Mouse (Mus musculus): ENCODE measurements around the gene Pear1. TPM values are rescaled to one million over a fixed set of nuclear protein-coding genes. Genes with fewer than 3 reads are reported as not detected.

The Pear1 gene
- polyA plus RNA-seq, 1 experiment: 164 TPM

DNA sequence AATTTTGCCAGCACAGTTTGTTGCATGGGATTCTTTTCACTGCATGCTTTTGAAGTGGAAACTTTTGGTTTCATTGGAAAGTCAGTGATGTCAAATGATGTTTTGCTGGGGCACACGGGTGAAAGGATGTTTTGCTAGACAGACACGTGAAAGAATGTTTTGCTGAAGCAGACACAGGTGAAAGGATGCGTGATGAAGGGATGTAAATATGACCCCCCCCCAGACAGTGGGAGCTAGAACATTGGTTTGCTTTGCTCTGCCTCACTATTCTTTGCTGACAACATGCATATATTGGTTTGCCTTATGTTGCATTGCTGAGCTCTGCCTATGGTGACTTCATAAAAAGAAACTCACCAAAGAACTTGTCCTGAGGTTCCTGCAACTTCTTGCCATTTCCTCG lies 20.9 kb upstream of the Pear1 start:
- H3K4me1 ChIP-seq: peaks cover 17% of the 10 kb centered on the region
- 0 out of 2 replicates have a peak, but pooled peaks cover 3% of the 10 kb centered on the region for H3K9me3 ChIP-seq
- TF ChIP-seq GATA1 (IDR thresholded peaks at IDR 0.05; ENCODE audit: borderline replicate concordance, low read length): no peak
- TF ChIP-seq FLI1 (IDR thresholded peaks at IDR 0.05; ENCODE audit: low read length): no peak
- H3K36me3 ChIP-seq (replicated peaks; ENCODE audit: low read length): no peaks in the 10 kb centered on the region
- H3K27me3 ChIP-seq (replicated peaks): peaks cover 49% of the 10 kb centered on the region
- H3K4me3 ChIP-seq (replicated peaks): no peak overlapping the region

DNA sequence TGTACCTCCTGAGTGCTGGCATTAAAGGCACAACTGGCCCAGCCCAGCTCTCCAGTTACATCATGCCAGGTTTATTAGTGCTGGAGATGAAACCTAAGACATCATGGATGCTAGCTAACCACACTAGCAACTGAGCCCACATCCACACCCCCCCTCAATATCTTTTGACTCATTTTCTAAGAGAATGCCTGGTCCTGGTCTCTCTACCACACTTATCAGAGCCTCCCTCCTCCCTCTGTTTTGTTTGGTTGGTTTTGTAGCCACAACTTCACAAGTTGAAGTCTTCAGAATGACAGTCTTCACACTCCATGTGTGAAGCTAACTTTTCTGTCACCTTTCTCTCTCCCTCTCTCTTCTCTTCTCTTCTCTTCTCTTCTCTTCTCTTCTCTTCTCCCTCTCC lies 16.8 kb upstream of the Pear1 start:
- Histone ChIP-seq H3K4me1 (no peaks in the 10 kb centered on the region), H3K27me3 (replicated peaks) (peaks cover 35% of the 10 kb centered on the region), H3K4me3 (replicated peaks) (no peak overlapping the region), H3K9me3 (0 out of 2 replicates have a peak, but pooled peaks cover 3% of the 10 kb centered on the region), H3K36me3 (replicated peaks; ENCODE audit: low read length) (no peaks in the 10 kb centered on the region)
- TF ChIP-seq GATA1 (IDR thresholded peaks at IDR 0.05; ENCODE audit: borderline replicate concordance, low read length): no peak
- TF ChIP-seq FLI1 (IDR thresholded peaks at IDR 0.05; ENCODE audit: low read length): no peak

DNA sequence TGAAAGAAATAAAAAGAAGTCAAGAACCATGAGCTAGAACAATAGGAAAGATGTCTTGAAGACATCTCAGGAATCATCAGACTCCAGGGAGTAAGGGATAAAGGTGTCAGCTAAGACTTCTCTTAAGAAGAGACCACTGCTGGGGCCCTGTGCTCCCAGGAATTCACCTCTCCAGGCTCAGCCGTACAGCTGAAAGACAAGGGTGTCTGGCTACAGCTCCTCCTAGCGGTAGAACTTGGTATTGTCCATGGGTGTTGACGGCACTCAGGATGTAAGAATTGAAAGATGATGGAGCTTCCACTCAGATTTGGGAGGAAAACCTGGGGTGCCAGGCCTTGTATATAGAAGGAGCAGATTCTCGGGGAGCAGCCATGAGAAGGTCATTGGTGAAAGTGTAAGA lies 14.5 kb upstream of the Pear1 start:
- H3K27me3 ChIP-seq (replicated peaks): peaks cover 30% of the 10 kb centered on the region
- H3K4me1 ChIP-seq: no peaks in the 10 kb centered on the region
- no peaks in the 10 kb centered on the region for H3K9me3 ChIP-seq
- no peak overlapping the region for H3K4me3 ChIP-seq (replicated peaks)
- TF ChIP-seq GATA1 (IDR thresholded peaks at IDR 0.05; ENCODE audit: borderline replicate concordance, low read length) (no peak), FLI1 (IDR thresholded peaks at IDR 0.05; ENCODE audit: low read length) (no peak)
- no peaks in the 10 kb centered on the region for H3K36me3 ChIP-seq (replicated peaks; ENCODE audit: low read length)

DNA sequence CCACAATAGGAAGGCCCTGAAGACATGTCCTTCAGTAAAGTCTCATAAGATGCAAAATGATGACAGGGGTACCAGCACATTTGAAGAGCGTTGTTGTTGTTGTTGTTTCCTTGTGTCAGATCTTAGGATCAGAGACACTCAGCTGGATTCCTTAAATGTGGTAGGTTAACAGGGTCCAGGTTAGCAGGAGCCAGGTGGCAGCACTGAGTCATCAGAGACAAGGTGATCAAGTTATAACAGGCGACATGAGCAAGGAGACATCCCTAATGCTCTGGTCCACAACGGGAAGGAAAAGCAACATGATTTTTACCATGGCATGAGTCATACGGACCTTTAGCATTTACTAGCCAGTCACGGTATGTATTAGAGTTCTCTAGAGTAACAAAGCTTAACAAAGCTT lies 9.4 kb upstream of the Pear1 start:
- H3K36me3 ChIP-seq (replicated peaks; ENCODE audit: low read length): no peaks in the 10 kb centered on the region
- no peaks in the 10 kb centered on the region for H3K9me3 ChIP-seq
- H3K27me3 ChIP-seq (replicated peaks): peaks cover 26% of the 10 kb centered on the region
- no peak for TF ChIP-seq GATA1 (IDR thresholded peaks at IDR 0.05; ENCODE audit: borderline replicate concordance, low read length)
- TF ChIP-seq FLI1 (IDR thresholded peaks at IDR 0.05; ENCODE audit: low read length): no peak
- H3K4me3 ChIP-seq (replicated peaks): no peak overlapping the region
- H3K4me1 ChIP-seq: no peaks in the 10 kb centered on the region

DNA sequence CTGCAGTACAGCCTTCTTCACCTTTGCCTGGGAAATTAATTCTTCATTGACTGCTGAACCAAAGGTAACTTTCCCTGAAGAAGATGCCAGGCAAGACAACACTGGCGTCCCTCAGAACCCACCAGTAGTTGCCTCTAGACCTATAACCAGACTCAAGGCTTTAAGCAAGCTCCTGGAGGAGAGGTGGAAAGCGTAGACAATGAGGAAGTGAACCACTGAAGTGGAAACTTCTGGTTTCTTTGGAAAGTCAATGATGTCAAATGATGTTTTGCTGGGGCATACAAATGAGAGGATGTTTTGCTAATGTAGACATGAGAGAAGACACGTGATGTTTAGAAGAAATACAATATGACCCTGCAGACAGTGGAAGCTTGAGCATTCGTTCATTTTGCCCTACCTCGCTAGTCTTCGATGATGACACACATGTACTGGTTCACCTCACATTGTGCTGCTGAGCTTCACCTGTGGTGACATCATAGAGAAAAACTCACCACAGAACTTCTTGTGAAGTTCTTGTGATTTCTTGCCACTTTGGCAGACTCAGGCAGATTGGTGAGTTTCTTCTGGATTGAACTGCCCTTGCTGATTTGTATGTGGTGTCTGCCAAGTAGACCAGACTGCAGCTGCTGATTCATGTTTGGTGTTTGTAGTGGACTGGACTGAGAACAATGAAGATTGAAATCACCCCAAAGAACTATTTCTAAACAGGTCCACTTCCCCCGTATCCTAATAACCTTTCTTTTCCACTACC lies 8.2 kb upstream of the Pear1 start:
- H3K9me3 ChIP-seq: no peaks in the 10 kb centered on the region
- peaks cover 30% of the 10 kb centered on the region for H3K27me3 ChIP-seq (replicated peaks)
- H3K4me1 ChIP-seq: no peaks in the 10 kb centered on the region
- no peaks in the 10 kb centered on the region for H3K36me3 ChIP-seq (replicated peaks; ENCODE audit: low read length)
- no peak for TF ChIP-seq GATA1 (IDR thresholded peaks at IDR 0.05; ENCODE audit: borderline replicate concordance, low read length)
- TF ChIP-seq FLI1 (IDR thresholded peaks at IDR 0.05; ENCODE audit: low read length): no peak
- no peak overlapping the region for H3K4me3 ChIP-seq (replicated peaks)

DNA sequence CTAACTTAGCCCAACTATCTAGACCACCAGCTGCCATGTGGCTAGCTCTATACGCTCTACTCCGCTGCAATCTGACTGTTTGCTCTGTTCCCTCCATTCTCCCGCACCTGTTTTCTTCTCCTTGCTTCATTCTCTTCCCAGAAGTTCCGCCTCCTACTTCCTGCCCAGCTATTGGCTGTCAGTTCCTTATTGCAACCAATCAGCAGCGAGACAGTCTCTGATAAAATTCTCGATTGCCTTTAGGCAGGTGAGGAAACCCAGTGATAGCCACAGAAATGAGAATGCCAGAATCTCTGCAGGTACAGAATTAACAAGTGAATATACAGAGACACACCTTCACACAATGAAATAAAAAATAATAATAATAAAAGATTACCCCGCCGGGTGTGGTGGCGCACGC lies 4.9 kb upstream of the Pear1 start:
- Histone ChIP-seq H3K4me1 (no peaks in the 10 kb centered on the region), H3K36me3 (replicated peaks; ENCODE audit: low read length) (no peaks in the 10 kb centered on the region), H3K27me3 (replicated peaks) (peaks cover 42% of the 10 kb centered on the region), H3K4me3 (replicated peaks) (no peak overlapping the region), H3K9me3 (no peaks in the 10 kb centered on the region)
- TF ChIP-seq FLI1 (IDR thresholded peaks at IDR 0.05; ENCODE audit: low read length) (no peak), GATA1 (IDR thresholded peaks at IDR 0.05; ENCODE audit: borderline replicate concordance, low read length) (no peak)

DNA sequence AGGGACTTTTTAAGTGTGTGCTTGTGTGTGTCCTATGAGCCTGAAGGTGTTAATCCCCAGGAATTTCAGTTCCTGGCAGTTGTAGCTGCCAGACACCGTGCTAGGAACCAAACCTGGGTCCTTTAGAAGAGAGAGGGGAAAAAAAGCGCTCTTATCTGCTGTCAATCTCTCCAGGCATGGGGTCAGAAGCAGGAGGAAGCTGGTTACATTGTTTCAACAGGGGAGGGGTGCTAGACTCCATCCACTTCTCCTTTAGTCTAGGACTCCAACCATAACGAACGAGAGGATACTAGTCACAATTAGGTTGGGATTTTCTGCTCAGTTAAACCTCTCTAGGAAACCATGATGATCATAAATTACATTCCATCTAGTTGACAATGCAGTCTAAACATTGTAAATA lies 4.3 kb upstream of the Pear1 start:
- no peak for TF ChIP-seq GATA1 (IDR thresholded peaks at IDR 0.05; ENCODE audit: borderline replicate concordance, low read length)
- TF ChIP-seq FLI1 (IDR thresholded peaks at IDR 0.05; ENCODE audit: low read length): no peak
- no peaks in the 10 kb centered on the region for H3K4me1 ChIP-seq
- H3K9me3 ChIP-seq: no peaks in the 10 kb centered on the region
- H3K4me3 ChIP-seq (replicated peaks): no peak overlapping the region
- H3K27me3 ChIP-seq (replicated peaks): peaks cover 46% of the 10 kb centered on the region
- H3K36me3 ChIP-seq (replicated peaks; ENCODE audit: low read length): no peaks in the 10 kb centered on the region

DNA sequence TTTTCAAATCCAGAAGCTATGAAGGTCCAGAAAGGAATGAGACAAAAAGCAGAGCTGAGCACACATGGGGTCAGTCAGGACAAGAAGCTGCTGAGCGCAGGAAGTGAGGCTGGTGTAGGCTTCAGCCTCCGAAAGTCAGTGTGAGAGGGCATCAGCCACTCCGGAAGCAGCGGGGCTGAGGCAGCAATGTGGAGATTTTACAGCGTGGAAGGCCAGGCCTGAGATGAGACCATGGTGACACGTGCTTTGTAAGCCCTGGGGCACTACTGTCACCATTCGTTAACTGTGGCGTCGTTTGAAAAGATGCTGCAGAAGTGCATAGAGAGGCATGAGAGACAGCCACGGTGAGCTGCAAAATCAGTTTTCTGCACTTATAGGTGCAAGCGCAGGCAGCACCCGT lies 5.9 kb downstream of the Pear1 start:
- Histone ChIP-seq H3K36me3 (replicated peaks; ENCODE audit: low read length) (no peaks in the 10 kb centered on the region), H3K4me1 (peaks cover 18% of the 10 kb centered on the region), H3K27me3 (replicated peaks) (peaks cover 88% of the 10 kb centered on the region), H3K9me3 (peaks cover 4% of the 10 kb centered on the region; the same call in 1 of the 2 replicates), H3K4me3 (replicated peaks) (no peak overlapping the region)
- TF ChIP-seq GATA1 (IDR thresholded peaks at IDR 0.05; ENCODE audit: borderline replicate concordance, low read length): no peak
- TF ChIP-seq FLI1 (IDR thresholded peaks at IDR 0.05; ENCODE audit: low read length): no peak

DNA sequence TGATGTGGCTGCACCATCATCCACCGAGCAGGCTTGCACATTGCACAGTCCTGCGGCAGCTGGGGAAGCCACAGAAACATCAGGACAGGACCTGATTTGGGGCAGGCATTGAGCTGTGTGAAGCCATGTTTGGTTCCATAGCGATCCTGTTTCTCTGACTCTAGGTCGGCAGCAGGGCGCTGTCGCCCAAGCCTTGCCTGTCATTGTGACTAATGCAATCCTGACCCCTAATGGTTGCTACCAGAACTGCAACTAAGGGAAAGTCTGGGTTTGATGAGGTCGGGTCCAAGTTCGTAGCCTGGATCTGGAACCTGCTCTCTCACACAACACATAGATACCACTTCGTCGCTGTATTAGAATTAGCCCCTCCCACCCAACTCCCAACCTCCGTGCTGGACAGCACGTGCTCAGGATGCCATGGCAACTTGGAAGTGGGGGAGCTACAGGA lies 7.4 kb downstream of the Pear1 start:
- Histone ChIP-seq H3K4me1 (peaks cover 18% of the 10 kb centered on the region), H3K27me3 (replicated peaks) (peaks cover 92% of the 10 kb centered on the region), H3K4me3 (replicated peaks) (peak overlapping the region; percentile 87), H3K9me3 (no peaks in the 10 kb centered on the region), H3K36me3 (replicated peaks; ENCODE audit: low read length) (no peaks in the 10 kb centered on the region)
- TF ChIP-seq FLI1 (IDR thresholded peaks at IDR 0.05; ENCODE audit: low read length) (no peak), GATA1 (IDR thresholded peaks at IDR 0.05; ENCODE audit: borderline replicate concordance, low read length) (no peak)

DNA sequence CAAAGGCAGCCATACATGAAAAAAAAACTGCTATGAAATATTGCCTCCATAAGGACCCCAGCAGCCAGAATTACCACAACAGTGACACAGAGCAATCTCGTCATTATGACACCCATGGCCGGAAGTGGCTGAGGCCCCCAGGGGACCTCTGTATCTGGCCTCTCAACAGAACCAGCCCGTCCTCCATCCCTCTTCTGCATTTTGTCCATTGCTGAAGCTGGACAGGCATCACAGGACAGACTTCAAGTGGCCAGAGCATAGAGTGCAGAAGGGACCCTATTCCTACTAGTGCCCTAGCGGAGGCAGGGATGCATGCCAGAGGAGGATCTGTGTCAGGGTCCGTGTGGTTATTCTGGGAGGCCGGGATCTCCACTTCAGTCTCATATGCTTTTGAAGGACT lies 7.9 kb downstream of the Pear1 start:
- Histone ChIP-seq H3K36me3 (replicated peaks; ENCODE audit: low read length) (no peaks in the 10 kb centered on the region), H3K27me3 (replicated peaks) (peaks cover 93% of the 10 kb centered on the region), H3K4me3 (replicated peaks) (peak overlapping the region; percentile 87), H3K4me1 (peaks cover 18% of the 10 kb centered on the region), H3K9me3 (no peaks in the 10 kb centered on the region)
- TF ChIP-seq FLI1 (IDR thresholded peaks at IDR 0.05; ENCODE audit: low read length) (no peak), GATA1 (IDR thresholded peaks at IDR 0.05; ENCODE audit: borderline replicate concordance, low read length) (no peak)

Measured in megakaryocyte, embryonic 14.5 days (primary cell).